Mouse (Mus musculus): Measurements from ENCODE around the gene Ctu1.
"Not testable (repeated sequence)": the region's sequence is repeated elsewhere in the genome, so short reads cannot be mapped to it uniquely, and the experiment has no call there.

The Ctu1 gene

GRCm38 (mm10) chr7:43680960-43681359 is 9.1 kb downstream of the Ctu1 start:
- DNase-seq (ENCODE audit: low spot score in 2 of 2) = peak in 1 of 2 experiments; percentile 29

- not testable (repeated sequence) for DNase-seq (ENCODE audit: low spot score in 2 of 2)
These were observed 10.7 kb downstream of the Ctu1 start for GRCm38 (mm10) chr7:43682511-43682910.

- no peak for DNase-seq (ENCODE audit: low spot score in 2 of 2)
These were observed 13.3 kb downstream of the Ctu1 start for GRCm38 (mm10) chr7:43685088-43685487.

GRCm38 (mm10) chr7:43690118-43690517 is 18.3 kb downstream of the Ctu1 start, which contains the start of gene Klk14:
Gene Klk14, plus strand, starts transcription at chr7:43690418.
- DNase-seq (ENCODE audit: low spot score in 2 of 2) = no peak

- DNase-seq (ENCODE audit: low spot score in 2 of 2) = no peak
These were observed 38.2 kb downstream of the Ctu1 start for GRCm38 (mm10) chr7:43710031-43710430.

GRCm38 (mm10) chr7:43712267-43712666 is 40.5 kb downstream of the Ctu1 start, which contains the start of gene Klk13:
Gene Klk13, plus strand, starts transcription at chr7:43712567.
- DNase-seq (ENCODE audit: low spot score in 2 of 2) = no peak

GRCm38 (mm10) chr7:43712917-43713316 is 41.1 kb downstream of the Ctu1 start:
- DNase-seq (ENCODE audit: low spot score in 2 of 2) = no peak

- DNase-seq (ENCODE audit: low spot score in 2 of 2) = no peak
These were observed 42.0 kb downstream of the Ctu1 start for GRCm38 (mm10) chr7:43713741-43714351.

Data from urinary bladder, adult 18-20 months (tissue).